ENCODE assay signal across 14 mouse cellular contexts in the genomic region with DNA sequence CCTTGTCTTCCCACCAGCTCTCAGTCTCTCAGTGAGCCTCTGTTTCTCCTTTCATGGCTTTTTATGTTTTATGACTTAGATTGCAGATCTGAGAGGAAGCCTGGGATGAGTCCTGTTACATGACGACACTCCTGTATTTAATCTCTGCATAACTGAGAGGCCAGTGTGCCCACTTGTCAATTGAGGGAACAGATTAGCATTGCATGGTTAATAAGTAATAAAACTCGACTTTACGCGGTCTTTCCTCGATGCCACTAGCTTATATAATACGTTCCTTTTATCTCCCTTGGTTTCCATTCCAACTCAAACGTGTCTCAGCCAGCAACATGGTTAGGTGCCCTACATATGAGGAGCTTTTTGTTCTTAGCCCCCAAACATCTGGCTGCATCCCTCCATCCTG. TPM values are rescaled to one million over a fixed set of nuclear protein-coding genes. Genes with fewer than 3 reads are reported as not detected.
DNase-seq lines count a peak whose midpoint lies in the region; ATAC-seq and TF ChIP-seq lines count a peak whose summit lies in the region.
"Had no signal": no experiment of that assay in that cellular context is flagged by ENCODE, and none has a peak within 500 bp of the region (broad histone marks: within the 10 kb centered on the region; RNA-seq: fewer than 3 reads in every experiment).

No protein-coding gene starts in this region.

- H3K9ac ChIP-seq in heart, embryonic 12.5 days = no peak overlapping the region
- H3K9ac ChIP-seq in kidney, postnatal 0 days (ENCODE audit: low read depth, low read length) = no peak overlapping the region
- no peak overlapping the region for H3K9ac ChIP-seq in intestine, embryonic 14.5 days (ENCODE audit: low read length)
- H3K9ac ChIP-seq: forebrain, embryonic 13.5 days; liver, embryonic 13.5 days had no signal

- H3K4me2 ChIP-seq in heart, embryonic 12.5 days = no peak overlapping the region
- H3K4me2 ChIP-seq in kidney, postnatal 0 days (ENCODE audit: low read length) = no peak overlapping the region
- H3K4me2 ChIP-seq in intestine, embryonic 14.5 days (ENCODE audit: low read length) = no peak overlapping the region
- peak overlapping the region; percentile 3 for H3K4me2 ChIP-seq in myocyte (ENCODE audit: low read depth)
- H3K4me2 ChIP-seq: forebrain, embryonic 13.5 days; liver, embryonic 13.5 days had no signal

- WGBS in heart, embryonic 12.5 days = 54% methylated on average over 7 of the region's 7 CpGs
- WGBS in kidney, postnatal 0 days = 50% methylated on average over 7 of the region's 7 CpGs
- 57% methylated on average over 7 of the region's 7 CpGs for WGBS in intestine, embryonic 14.5 days

- H3K27me3 ChIP-seq in heart, embryonic 12.5 days (replicated peaks) = no peaks in the 10 kb centered on the region
- H3K27me3 ChIP-seq in kidney, postnatal 0 days (ENCODE audit: insufficient read depth, low read length) = no peaks in the 10 kb centered on the region
- H3K27me3 ChIP-seq in intestine, embryonic 14.5 days (replicated peaks; ENCODE audit: control insufficient read depth, insufficient read depth, low read length) = no peaks in the 10 kb centered on the region
- H3K27me3 ChIP-seq in myocyte (ENCODE audit: control insufficient read depth, insufficient read depth, insufficient read length) = no peaks in the 10 kb centered on the region
- H3K27me3 ChIP-seq: liver, embryonic 13.5 days had no signal

- no peak overlapping the region for H3K4me3 ChIP-seq in heart, embryonic 12.5 days
- H3K4me3 ChIP-seq in kidney, postnatal 0 days (replicated peaks; ENCODE audit: low read depth, low read length) = no peak overlapping the region
- no peak overlapping the region for H3K4me3 ChIP-seq in intestine, embryonic 14.5 days (ENCODE audit: low read depth, low read length)
- H3K4me3 ChIP-seq in myocyte = no peak overlapping the region
- H3K4me3 ChIP-seq: forebrain, embryonic 13.5 days; liver, embryonic 13.5 days had no signal

- H3K36me3 ChIP-seq in heart, embryonic 12.5 days = no peaks in the 10 kb centered on the region
- H3K36me3 ChIP-seq in kidney, postnatal 0 days (ENCODE audit: insufficient read depth, low read length) = no peaks in the 10 kb centered on the region
- H3K36me3 ChIP-seq in intestine, embryonic 14.5 days (ENCODE audit: control insufficient read depth, insufficient read depth, low read length) = no peaks in the 10 kb centered on the region
- H3K36me3 ChIP-seq in myocyte (ENCODE audit: control insufficient read depth, insufficient read depth) = no peaks in the 10 kb centered on the region
- H3K36me3 ChIP-seq: liver, embryonic 13.5 days had no signal

- DNase-seq in heart, adult 11 months = no peak
- no peak for DNase-seq in kidney, postnatal 0 days (ENCODE audit: low spot score)
- DNase-seq in kidney, adult 8-10 months = no peak
- DNase-seq in intestine, embryonic 14.5 days (ENCODE audit: low spot score) = no peak
- DNase-seq: adrenal gland, postnatal 36 days; cerebellum, postnatal 14 days; kidney, adult 18-20 months; layer of hippocampus, adult 9-11 months; liver, embryonic 13.5 days; thymus, adult 2 months had no signal

- peaks cover 68% of the 10 kb centered on the region for H3K4me1 ChIP-seq in heart, embryonic 12.5 days (replicated peaks)
- peaks cover 31% of the 10 kb centered on the region for H3K4me1 ChIP-seq in kidney, postnatal 0 days (replicated peaks; ENCODE audit: insufficient read depth, low read length)
- H3K4me1 ChIP-seq in intestine, embryonic 14.5 days (replicated peaks; ENCODE audit: control insufficient read depth, insufficient read depth, low read length) = peaks cover 32% of the 10 kb centered on the region

- H3ac ChIP-seq in myocyte (ENCODE audit: control insufficient read depth, insufficient read length) = no peak overlapping the region

- H3K79me2 ChIP-seq in myocyte (ENCODE audit: control insufficient read depth, insufficient read depth) = no peaks in the 10 kb centered on the region

- peak overlapping the region; percentile 75 for H3K27ac ChIP-seq in heart, embryonic 12.5 days (ENCODE audit: poor library complexity, severe bottlenecking)
- H3K27ac ChIP-seq in kidney, postnatal 0 days = peak overlapping the region; percentile 62
- 0 out of 2 replicates have a peak overlapping the region, but pooled peaks have one; percentile 12 for H3K27ac ChIP-seq in intestine, embryonic 14.5 days (ENCODE audit: low read depth)
- H3K27ac ChIP-seq: forebrain, embryonic 13.5 days; liver, embryonic 13.5 days had no signal

- no peaks in the 10 kb centered on the region for H3K9me3 ChIP-seq in heart, embryonic 12.5 days (replicated peaks)
- H3K9me3 ChIP-seq in kidney, postnatal 0 days (replicated peaks; ENCODE audit: low read length) = no peaks in the 10 kb centered on the region
- no peaks in the 10 kb centered on the region for H3K9me3 ChIP-seq in intestine, embryonic 14.5 days (ENCODE audit: control insufficient read depth, low read length)
- H3K9me3 ChIP-seq: forebrain, embryonic 13.5 days; liver, embryonic 13.5 days had no signal

- ATAC-seq in heart, embryonic 12.5 days (ENCODE audit: insufficient number of reproducible peaks, low FRiP score) = no peak
- no peak for ATAC-seq in kidney, postnatal 0 days (replicated peaks; ENCODE audit: low FRiP score, low read depth)
- ATAC-seq in intestine, embryonic 14.5 days (replicated peaks; ENCODE audit: low FRiP score, low TSS enrichment, low read depth) = no peak
- ATAC-seq in cerebellum, adult (ENCODE audit: insufficient number of reproducible peaks, low FRiP score, low TSS enrichment) = no peak
- ATAC-seq: forebrain, embryonic 13.5 days had no signal

- no peak for TF ChIP-seq POLR2A in myocyte (IDR thresholded peaks at IDR 0.05; ENCODE audit: insufficient read length, low read depth)

- TF ChIP-seq CTCF in kidney, postnatal 0 days (IDR thresholded peaks at IDR 0.05; ENCODE audit: low read depth) = no peak

TF ChIP-seq in myocyte, 11 proteins besides CTCF, POLR2A, EP300 and RAD21:
- TF ChIP-seq MYOD1 (IDR thresholded peaks at IDR 0.05; ENCODE audit: control insufficient read depth in 1 of 3, insufficient read length in 2 of 3, low read depth in 2 of 3) (no peak), MYOG (IDR thresholded peaks at IDR 0.05; ENCODE audit: control insufficient read depth in 1 of 3, insufficient read depth in 1 of 3, insufficient read length in 2 of 3, low read depth in 2 of 3) (no peak), REST (IDR thresholded peaks at IDR 0.05; ENCODE audit: insufficient read depth, insufficient read length) (no peak), E2F4 (IDR thresholded peaks at IDR 0.05; ENCODE audit: insufficient read depth) (no peak), POLR2AphosphoS2 (IDR thresholded peaks at IDR 0.05; ENCODE audit: insufficient read length, low read depth) (no peak), MAX (IDR thresholded peaks at IDR 0.05; ENCODE audit: low read depth) (no peak), CEBPB (IDR thresholded peaks at IDR 0.05; ENCODE audit: insufficient read depth, poor library complexity, severe bottlenecking) (no peak), USF1 (IDR thresholded peaks at IDR 0.05; ENCODE audit: low read depth) (no peak), SRF (IDR thresholded peaks at IDR 0.05; ENCODE audit: control insufficient read depth, insufficient read length, low read depth) (no peak), TCF3 (IDR thresholded peaks at IDR 0.05; ENCODE audit: insufficient read length, low read depth) (no peak), TCF12 (IDR thresholded peaks at IDR 0.05; ENCODE audit: insufficient read depth, poor library complexity, severe bottlenecking) (no peak)

RNA-seq across cellular contexts. Expression of gene Ier3, which starts 5.6 kb away (rescaled TPM):
- polyA plus RNA-seq in heart, embryonic 12.5 days (2016; fragmentation: Nextera tagmentation; extraction: Ambion mirVana) = 37.6 and 38.6 TPM in 2 replicates
- polyA plus RNA-seq in kidney, postnatal 0 days (2015; fragmentation: Nextera tagmentation; extraction: Ambion mirVana) = 83.6 and 93.1 TPM in 2 replicates
- 4.4 and 5.1 TPM in 2 replicates for polyA plus RNA-seq in intestine, embryonic 14.5 days (2014; fragmentation: Nextera tagmentation; extraction: Ambion mirVana)
- polyA plus RNA-seq in myocyte (2012; fragmentation: generic; extraction: Trizol) = 45.1 TPM

RNA-seq across cellular contexts. Expression of gene Flot1, which starts 7.2 kb away (rescaled TPM):
- 78.2 and 80.2 TPM in 2 replicates for polyA plus RNA-seq in heart, embryonic 12.5 days (2016; fragmentation: Nextera tagmentation; extraction: Ambion mirVana)
- 52.2 and 54.5 TPM in 2 replicates for polyA plus RNA-seq in kidney, postnatal 0 days (2015; fragmentation: Nextera tagmentation; extraction: Ambion mirVana)
- polyA plus RNA-seq in intestine, embryonic 14.5 days (2014; fragmentation: Nextera tagmentation; extraction: Ambion mirVana) = 42.5 and 48.5 TPM in 2 replicates
- polyA plus RNA-seq in myocyte (2012; fragmentation: generic; extraction: Trizol) = 107 TPM

RNA-seq across cellular contexts. Expression of gene Tubb5, which starts 22.3 kb away (rescaled TPM):
- polyA plus RNA-seq in heart, embryonic 12.5 days (2016; fragmentation: Nextera tagmentation; extraction: Ambion mirVana) = 743 and 773 TPM in 2 replicates
- polyA plus RNA-seq in kidney, postnatal 0 days (2015; fragmentation: Nextera tagmentation; extraction: Ambion mirVana) = 503 and 575 TPM in 2 replicates
- polyA plus RNA-seq in intestine, embryonic 14.5 days (2014; fragmentation: Nextera tagmentation; extraction: Ambion mirVana) = 923 and 1,006 TPM in 2 replicates
- polyA plus RNA-seq in myocyte (2012; fragmentation: generic; extraction: Trizol) = 692 TPM

RNA-seq across cellular contexts. Expression of gene Mdc1, which starts 25.5 kb away (rescaled TPM):
- polyA plus RNA-seq in heart, embryonic 12.5 days (2016; fragmentation: Nextera tagmentation; extraction: Ambion mirVana) = 21.6 and 25.0 TPM in 2 replicates
- 5.4 and 5.6 TPM in 2 replicates for polyA plus RNA-seq in kidney, postnatal 0 days (2015; fragmentation: Nextera tagmentation; extraction: Ambion mirVana)
- 16.6 and 17.8 TPM in 2 replicates for polyA plus RNA-seq in intestine, embryonic 14.5 days (2014; fragmentation: Nextera tagmentation; extraction: Ambion mirVana)
- polyA plus RNA-seq in myocyte (2012; fragmentation: generic; extraction: Trizol) = 7.0 TPM

RNA-seq across cellular contexts. Expression of gene Nrm, which starts 45.3 kb away (rescaled TPM):
- 48.9 and 50.7 TPM in 2 replicates for polyA plus RNA-seq in heart, embryonic 12.5 days (2016; fragmentation: Nextera tagmentation; extraction: Ambion mirVana)
- polyA plus RNA-seq in kidney, postnatal 0 days (2015; fragmentation: Nextera tagmentation; extraction: Ambion mirVana) = 36.9 and 44.6 TPM in 2 replicates
- polyA plus RNA-seq in intestine, embryonic 14.5 days (2014; fragmentation: Nextera tagmentation; extraction: Ambion mirVana) = 62.6 and 69.3 TPM in 2 replicates
- polyA plus RNA-seq in myocyte (2012; fragmentation: generic; extraction: Trizol) = 18.5 TPM

Comparison
In these comparisons a context has a peak if more than half of its experiments do, and no peak if none do; other contexts are left out.
1. H3K27ac ChIP-seq: peak in every context shown above with its lines; median percentile 75 in heart, embryonic 12.5 days; 62 in kidney, postnatal 0 days; 12 in intestine, embryonic 14.5 days.